Mouse (Mus musculus): ENCODE results near the gene Zswim3.

DNA sequence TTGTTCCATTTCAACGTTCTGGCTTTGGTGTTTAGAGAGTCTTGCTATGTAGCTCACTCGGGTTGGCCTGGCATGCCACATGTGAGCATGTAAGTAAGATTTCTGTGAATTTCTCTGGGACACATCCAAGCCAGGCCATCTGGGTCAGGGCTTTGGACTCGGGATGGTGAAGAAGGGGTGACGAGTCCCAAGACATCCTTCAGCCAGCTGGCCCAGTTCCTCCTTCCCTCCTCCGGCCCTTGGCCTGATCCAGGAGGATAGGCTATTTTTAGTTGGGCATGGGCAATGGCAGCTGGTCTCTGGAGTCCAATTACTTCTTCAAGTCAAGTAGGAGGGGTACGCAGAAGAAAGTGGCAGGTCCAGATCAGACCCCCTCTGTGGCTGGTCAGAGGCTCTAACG is 26.1 kb upstream of the Zswim3 start:
- TF ChIP-seq POLR2A (IDR thresholded peaks at IDR 0.05; ENCODE audit: control insufficient read depth, low read depth, low read length) (no peak), CTCF (IDR thresholded peaks at IDR 0.05; ENCODE audit: control insufficient read depth, insufficient read depth, insufficient replicate concordance, low read depth, low read length) (no peak)
